Mouse (Mus musculus) MEL-GATA-1-ER (cell line): ENCODE data around the gene Tnrc18.

Source experiments
- DNase-seq: peaks from one replicate; pipeline ENCODE4 v3.0.0-alpha.2; 2012; ENCODE audit warnings: low read depth; ENCODE audit errors: extremely low read depth

The Tnrc18 gene

DNA sequence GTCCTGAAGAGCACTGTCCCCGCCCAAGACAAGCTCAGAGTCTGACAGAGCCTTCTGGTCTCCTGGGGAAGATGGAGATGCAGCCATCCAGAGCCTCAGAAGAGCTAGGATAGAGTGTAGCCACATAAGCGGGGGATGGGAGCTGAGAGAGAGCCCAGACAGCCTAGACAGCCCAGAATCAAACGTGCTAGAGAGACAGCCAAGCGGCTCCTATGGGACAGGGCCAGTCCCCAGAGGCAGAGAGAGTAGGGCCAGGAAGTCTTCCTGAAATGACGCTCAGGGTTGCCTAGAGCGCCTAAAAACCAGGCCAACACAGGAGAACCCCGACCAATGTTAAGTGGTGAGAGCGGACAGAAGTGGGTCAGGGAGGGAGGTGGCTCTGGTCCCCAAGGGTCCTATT is 39.3 kb downstream of the Tnrc18 start:
- no peak for DNase-seq

DNA sequence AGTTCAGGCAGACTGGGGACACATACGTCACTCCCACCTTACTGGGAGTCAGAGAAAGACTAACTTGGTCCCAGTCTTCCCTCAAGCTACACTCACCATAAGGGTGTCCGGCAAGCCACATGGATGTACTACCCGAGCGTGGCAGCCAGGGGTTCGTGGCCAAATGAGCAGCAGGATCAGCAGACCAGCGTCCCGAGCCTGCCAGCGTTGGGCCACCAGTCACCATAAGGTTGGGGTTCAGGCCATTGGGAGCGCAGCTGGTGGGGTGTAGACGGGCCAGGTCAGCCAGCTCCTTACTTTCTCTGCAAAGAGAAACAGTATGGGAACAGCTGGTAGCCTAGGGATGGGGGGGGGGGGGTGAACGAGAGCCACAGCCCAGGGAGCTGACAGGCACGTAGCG is 41.4 kb downstream of the Tnrc18 start:
- DNase-seq, result no peak

DNA sequence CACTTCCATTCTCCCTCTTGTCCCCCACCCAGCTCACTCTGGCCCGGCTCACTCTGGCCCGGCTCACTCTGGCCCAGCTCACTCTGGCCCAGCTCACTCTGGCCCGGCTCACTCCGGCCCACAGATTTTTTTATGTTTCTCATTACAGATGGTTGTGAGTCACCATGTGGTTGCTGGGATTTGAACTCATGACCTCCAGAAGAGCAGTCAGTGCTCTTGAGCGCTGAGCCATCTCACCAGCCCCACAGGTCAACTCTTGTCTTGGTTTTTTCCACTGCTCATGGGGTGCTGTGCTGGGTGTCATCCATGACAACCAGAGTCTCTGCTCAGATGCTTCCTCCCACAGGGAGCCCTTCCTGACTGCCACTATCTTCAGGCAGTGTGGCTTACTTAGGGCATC is 42.7 kb downstream of the Tnrc18 start:
- DNase-seq, result no peak

DNA sequence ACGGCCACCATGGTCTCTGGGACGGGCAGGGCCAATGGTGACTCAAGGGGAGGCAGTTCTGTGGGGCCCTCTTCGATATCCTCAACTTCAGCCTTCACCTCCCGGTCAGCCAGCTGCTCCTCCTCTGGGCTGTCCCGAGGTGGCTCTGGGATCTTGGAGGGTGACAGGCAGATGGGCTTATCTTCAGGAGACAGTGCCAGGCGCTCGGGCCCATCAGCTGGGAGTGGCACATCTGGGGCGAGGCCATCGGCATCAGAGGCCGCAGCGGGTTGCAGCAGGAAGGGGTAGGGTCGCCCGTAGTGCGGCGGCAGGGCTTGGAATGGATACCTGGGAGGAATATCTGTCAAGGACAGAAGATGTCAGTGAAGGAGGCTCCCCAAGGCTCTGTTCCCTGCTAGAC is 45.5 kb downstream of the Tnrc18 start:
- DNase-seq, result no peak

DNA sequence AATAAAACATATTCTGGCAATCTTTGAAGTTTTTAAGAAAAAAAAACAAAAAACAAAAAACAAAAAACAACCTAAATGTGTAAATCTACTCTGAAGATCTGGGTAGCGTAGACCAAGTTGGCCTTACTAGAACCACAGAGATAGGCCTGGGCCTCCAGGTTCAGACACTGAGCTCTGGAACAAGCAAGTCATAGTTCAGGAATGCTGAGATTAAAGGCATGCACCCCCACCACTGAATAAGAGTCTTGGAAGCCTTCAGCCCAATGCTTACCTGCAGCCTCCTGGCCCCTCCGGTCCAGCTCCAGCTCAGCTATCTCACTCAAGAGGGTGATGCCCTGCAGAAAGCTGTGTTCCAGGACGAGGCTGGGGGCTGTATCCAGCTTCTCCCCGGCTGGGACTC is 46.4 kb downstream of the Tnrc18 start:
- DNase-seq, result no peak

DNA sequence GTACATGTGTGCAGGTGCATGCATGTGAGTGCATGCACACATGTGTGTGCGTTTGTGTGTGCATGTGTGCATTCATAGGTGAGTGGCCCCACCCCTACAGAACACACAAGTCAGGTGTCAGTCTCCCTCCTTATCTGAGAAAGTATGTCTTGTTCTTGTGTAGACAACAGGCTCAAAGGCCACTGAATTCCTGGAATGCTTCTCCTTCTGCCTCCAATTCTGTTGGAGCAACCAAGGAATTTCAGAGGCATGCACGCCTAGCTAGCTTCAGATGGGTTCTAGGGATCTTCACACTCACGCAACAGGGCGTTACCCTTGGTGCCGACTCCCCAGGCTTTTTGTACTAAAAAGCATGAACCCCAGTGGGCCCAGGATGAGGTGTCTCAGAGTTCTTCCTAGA is 47.8 kb downstream of the Tnrc18 start:
- no peak for DNase-seq

DNA sequence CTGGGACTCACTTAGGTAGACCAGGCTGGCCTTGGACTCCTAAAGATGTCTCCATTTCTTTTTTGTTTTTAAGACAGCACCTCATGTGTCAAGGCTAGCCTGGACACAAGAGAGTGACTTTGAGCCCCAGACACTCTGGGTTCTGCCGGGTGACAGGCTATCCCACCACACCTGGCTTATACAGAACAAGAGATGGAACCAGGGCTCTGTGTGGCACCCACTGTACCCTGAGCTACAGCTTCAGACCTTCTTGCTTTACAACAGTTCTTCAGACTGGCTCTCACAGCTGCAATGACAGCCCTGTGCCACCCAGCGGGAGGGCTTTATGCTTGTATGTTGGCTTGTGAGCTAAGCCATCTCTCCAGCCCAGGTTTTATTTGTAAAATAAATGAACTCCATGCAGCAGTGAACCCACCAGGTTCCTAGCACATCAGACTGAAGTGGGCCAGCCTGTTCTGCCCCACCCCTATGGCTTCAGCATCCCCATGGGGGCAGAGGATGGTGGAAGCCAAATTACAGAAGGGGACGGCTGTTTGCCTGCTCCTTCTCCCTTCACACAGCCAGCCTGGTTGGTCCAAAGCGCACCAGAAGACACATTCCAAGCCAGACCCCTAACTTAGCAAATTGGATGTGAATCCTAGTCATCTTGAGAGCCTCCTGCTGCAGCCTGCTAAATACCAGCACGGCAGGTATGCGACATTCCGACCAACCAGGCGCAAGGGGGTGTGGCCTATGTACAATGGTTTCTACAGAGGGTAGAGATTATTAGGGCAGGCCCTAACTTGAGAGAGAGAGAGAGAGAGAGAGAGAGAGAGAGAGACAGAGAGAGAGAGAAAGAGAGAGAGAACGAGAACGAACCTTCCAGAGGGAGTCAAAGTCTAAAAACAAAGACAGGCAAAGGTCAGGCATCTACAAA is 48.9 kb downstream of the Tnrc18 start:
- no peak for DNase-seq

DNA sequence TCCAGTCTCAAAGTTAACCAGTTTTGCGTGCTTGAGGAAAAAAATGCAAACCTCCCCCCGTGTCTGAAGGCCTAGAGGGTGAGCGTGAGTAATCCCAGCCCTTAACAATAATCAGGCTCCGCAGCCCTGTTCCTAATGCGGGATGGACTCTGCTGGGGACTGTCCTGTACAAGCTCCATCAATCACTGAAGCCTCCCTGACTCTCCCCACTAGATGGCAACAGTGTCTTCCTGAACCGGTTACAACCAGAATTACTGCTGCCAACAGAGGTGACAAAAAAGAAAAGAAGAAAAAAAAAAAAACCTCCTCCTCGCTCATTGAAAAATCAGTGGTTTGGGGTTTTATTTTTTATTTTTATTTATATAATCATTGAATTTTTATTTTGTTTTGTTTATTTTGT is 49.5 kb downstream of the Tnrc18 start:
- DNase-seq, result no peak

DNA sequence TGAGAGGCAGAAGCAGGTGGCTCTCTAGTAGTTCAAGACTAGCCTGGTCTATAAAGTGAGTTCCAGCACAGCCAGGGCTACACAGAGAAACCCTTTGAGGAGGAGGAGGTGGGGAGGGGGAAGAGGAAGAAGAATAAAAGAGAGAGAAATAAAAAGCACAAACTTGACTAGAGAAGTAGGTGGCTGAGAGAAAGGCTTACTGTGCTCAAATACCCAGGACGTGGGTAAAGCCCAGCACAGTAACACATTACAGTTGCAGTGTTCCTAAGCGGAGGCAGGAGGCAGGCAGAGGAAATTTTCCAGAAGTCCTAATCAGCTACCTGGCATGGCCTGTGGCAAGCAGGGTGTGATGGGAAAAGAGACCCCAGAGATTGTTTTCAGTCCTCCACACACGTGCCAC is 50.8 kb downstream of the Tnrc18 start:
- DNase-seq, result no peak

DNA sequence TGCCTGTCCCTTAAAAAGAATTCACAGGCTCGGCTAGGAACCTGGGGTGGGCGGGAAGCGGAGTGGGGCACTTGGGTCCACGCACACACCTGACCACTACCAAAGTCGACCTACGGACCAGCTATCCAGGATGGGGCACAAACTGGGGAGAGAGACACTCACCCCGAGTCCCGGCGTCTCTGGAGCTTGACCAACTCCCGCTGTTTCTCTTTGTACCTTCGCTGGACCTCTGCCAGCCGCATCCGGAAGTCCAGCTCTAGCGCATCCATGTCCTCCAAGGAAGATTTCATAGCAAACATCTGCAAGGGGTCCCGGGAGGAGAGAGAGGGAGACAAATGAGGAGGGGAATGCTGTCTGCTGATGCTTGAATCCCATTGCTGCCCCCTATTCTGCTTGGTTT is 52.6 kb downstream of the Tnrc18 start:
- DNase-seq, result no peak

DNA sequence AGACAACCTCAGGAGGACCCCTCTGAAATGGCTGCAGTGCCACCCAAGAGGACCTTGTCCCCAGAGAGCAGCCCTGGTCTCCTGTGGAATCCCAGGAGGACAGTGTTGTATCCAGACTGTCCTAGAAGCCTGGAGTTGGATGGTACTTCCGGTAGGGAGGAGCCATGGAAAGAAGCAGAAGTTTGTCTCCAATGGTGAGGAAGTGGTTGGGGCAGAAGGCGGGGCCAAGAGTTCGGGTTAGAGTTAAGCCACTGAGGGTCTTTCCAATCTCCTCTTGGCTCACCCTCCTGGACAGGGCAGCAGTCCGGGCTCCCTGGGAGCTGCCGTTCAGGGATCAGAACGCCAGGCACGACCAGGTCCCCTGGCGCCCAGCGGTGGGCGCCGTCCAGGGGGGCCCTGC is 53.2 kb downstream of the Tnrc18 start:
- no peak for DNase-seq

DNA sequence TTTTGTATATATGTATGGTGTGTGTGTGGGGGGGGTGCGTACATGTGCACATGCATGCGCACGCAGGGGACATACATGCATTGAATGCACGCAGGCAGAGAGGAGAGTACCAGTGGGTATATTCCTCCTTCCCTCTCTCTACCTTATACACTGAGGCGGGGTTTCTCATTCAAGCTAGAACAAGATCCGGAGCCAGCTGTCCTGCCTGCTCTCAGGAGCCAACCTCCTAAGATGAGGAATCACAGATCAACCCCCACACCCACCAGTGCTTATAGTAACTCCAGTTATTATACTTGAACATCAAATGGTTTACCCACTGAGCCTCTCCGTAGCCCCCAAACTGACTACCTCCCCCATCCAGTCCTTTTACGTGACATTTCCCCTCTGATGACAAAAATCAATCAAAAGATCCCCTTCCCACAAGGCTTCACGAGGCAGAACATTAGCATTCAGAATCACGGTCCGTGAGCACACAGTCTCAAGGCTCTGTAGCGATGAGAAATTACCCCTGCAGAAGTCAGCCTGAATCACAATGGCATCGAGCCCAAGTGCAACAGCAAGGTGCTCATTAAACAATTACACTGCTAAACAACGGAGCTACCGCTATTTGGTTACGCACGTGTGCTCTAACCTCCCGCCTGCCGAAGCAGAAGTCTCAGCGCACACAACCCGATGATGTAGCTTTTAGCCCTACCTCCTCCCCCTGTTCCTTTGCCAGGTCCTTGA is 55.2 kb downstream of the Tnrc18 start:
- no peak for DNase-seq

DNA sequence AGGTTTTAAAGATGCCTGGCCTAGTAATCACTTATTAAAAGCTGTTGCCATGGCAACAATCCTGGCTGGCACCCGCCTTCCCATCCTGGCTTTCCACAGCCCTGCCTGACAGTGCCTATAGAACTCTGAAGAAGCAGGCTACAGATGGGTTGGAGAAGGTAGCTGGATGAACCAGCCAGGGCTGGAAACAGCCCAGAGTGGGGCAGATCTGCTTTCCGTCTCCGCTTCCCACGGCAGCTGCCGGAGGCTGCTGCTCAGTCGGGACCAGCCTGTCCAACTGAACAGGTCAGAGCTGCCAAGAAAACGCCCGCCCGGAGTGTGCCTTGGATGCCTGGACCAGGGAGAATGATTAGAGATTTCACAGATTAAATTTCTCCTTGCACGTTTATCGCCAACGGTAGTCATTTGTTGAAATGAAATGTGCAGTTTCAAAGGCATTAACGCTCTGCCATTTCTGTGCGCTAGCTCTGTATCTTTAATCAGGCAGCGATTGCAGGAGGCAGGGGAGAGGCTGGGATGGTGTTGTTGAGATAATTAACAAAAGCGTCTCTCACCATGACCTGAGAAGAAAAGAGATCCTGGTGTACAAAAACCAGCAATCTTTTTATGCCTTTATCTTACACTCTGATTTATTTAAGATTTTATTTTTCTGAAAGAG is 56.0 kb downstream of the Tnrc18 start:
- DNase-seq, result no peak

DNA sequence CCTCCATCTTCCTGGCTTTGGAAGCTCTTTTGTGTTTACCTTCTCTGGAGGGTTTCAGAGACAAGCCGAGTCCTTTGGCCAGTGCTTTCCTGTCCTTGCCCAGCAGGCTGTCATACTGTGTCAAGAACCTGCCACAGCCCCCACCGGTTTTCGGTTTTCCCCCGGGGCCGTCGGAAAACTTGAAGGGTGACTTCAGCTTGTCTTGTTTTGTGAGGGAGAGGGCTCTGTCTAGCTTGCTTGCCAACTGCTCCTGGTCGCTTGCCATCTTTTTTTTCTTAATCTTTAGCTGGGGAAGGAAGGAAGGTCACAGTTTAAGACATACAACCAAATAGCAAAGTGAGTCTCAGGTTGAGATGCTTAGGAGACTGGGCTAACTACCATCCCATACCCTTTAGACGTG is 57.7 kb downstream of the Tnrc18 start:
- DNase-seq, result no peak

DNA sequence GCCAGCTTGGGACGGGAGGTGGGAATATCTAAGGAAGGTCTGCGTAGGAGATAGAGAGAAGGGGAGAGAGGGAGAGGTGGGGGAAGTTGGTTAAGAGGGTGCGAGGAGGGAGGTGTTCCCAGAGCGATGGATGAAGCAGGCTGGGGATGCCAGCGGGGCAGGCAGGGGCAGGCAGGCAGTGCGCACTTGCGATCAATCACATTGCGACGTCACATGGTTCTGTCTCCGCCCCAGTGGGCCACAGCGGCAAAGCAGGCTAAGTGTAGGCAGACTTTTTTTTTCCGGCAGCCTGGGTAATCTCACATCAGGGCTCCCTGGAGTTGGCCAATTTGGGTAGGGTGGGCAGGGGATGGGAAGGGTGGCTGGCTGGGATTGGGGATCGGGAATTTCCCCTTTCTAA is 65.2 kb downstream of the Tnrc18 start:
- DNase-seq, result no peak

DNA sequence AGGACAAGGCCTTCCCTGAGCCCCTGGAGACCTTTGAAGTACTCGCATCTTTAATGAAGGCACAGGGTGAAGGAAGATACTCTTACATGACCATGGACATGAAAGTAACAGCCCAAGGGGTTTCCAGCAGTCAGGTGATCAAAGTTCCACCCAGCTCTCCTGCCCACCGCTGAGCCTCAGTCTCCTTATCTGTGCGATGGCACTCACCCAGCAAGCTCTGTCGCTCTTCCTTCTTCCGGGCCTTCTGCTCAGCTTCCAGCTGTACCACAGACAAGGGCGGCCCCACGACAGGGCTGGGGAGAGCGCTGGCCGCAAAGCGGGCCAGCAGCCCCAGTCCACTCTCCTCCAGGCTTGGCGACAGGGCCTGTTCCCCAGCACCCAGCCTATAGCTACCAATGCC is 67.3 kb downstream of the Tnrc18 start:
- peak; percentile 44 for DNase-seq

DNA sequence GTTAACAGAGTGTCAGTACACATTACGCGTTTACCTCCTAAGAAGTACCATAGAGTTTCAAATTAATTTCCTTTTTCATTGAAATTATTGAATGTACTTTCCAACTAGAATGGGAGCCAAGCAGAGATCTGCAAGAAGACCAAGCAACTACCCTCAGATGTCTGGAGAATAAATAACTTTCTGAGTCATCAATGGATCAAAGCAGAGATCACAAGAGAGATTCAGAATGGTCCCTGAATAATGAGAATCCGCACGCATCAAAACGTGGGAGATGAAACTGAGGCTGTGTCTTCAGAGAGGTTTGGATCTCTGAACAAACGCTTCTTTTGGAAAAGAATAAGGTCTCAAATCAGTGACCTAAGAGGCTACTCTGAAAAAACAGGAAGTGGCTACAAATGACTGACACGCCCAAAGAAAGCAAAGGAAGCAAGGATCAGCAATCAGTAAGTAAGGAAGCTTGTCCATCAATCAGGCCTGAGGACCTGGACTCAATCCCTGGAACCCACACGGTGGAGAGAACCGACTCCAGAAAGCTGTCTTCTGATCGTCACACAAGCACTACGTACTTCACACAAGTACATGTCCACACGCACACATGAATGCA is 70.3 kb downstream of the Tnrc18 start:
- peak; percentile 30 for DNase-seq

DNA sequence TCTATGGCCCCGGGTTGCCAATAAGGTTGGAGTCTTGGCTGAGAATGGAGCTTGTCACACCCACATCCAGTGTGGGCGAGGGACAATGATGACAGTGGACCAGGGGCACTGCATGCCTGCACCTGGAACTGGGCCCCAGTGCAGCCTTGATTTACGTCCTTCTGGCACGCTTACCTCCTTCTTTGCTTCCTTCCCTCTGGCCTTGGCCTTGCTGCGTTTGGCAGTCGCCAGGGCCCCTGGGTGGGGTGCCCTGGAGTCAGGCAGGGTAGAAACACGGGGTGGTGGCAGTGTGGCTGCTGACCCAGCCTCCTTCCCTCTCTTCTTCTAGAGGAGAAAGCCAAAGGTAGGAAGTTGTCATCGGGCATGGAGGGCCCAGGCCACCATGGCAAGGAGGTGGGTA is 77.5 kb downstream of the Tnrc18 start:
- no peak for DNase-seq

DNA sequence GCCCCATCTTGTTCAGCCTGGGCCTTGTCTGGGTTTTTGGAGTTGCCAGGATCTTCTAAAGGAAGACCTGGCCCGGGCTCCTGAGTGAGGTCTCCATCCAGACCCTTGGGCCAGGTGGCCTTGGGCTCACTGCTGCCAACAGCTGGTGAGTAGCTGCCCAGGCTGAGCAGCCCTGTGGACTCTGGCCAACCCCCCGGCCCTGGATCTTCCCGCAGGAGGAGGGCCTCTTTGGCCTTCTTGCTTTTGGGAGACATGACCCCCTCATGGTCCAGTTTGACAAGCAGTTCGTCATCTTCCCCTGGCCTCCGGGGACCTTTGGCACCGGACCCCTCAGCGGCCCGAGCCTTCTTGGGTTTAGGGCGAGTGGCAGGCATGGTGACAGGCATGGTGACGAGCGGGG is 85.5 kb downstream of the Tnrc18 start:
- no peak for DNase-seq

DNA sequence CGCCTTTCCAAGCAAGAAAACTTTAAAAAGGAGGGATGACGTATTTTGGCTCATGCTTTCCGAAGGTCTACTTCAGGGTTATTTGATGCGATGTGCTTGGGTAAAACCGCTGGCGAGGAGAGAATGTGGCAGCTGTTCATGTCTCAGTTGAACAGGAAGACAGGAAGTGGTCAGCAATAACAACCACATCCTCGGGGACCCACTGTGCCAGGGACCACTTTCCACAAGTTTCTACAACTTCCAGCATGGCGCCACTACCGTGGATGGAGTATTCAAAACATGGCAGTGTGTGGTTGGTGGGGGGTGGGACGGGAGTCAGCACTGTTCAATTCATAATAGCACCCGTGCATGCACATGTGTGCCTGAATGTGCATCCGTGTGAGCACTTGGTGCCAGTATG is 87.2 kb downstream of the Tnrc18 start:
- DNase-seq, result no peak

DNA sequence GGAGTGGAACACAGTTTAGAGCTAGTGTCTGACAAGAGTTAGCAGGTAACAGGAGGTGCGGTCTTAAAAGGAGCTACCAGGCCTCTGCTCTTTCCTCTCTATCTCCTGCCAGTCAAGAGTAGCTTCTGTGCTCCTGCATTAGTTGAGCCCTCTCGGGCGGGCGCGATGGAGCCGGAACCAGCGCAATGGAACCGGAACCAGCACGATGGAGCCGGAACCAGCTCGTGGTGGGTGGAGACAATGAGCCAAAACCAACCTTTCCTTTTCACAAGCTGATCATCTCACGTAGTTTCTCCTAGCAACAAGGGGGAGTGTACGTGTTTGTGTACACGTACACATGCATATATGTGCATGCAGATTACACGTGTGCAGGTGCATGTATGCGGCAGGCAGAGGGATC is 89.2 kb downstream of the Tnrc18 start:
- no peak for DNase-seq

DNA sequence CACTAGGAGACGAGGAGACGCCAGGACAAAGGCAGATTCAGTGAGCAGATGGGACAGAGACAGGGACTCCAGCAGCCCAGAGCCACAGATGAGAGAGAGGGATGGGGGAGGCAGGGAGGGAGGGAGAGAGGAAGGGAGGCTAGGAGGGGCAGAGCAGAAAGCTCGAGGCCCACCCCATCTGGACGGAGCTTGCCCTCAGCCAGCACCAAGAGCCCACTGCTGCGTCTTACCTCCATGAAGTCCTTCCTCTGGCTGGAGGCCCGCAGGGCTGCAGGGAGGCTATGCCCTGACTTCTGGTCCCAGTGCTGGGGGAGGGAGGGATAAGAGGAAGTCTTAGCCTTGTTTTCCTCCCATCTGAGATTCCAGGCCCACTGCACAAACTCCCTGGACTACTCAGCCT is 90.7 kb downstream of the Tnrc18 start:
- DNase-seq, result no peak
